Mouse (Mus musculus) hindbrain, embryonic 10.5 days (tissue): ENCODE results near the gene Ripor1. TPM values are rescaled to one million over a fixed set of nuclear protein-coding genes. Genes with fewer than 3 reads are reported as not detected.

ENCODE experiments used
- DNase-seq: peaks from one replicate; pipeline ENCODE4 v3.0.0-alpha.2; 2017; ENCODE audit warnings: low spot score
- H3K27ac ChIP-seq: fragments of 300-500 bp; sonication (generic); 2 replicates; pipeline ENCODE4 v1.5.1; 2016; ENCODE audit warnings: mild to moderate bottlenecking, moderate library complexity
- H3K27me3 ChIP-seq: fragments of 300-500 bp; sonication (generic); 2 replicates; pipeline ENCODE4 v1.6.1; 2016; ENCODE audit warnings: mild to moderate bottlenecking; ENCODE audit not compliant: poor library complexity, insufficient read depth, severe bottlenecking
- H3K36me3 ChIP-seq: fragments of 300-500 bp; sonication (generic); 2 replicates; pipeline ENCODE4 v1.6.1; 2016; ENCODE audit warnings: mild to moderate bottlenecking, moderate library complexity
- H3K4me1 ChIP-seq: fragments of 300-500 bp; sonication (generic); replicated peaks from 2 replicates; pipeline ENCODE4 v1.6.1; 2016; ENCODE audit warnings: mild to moderate bottlenecking
- H3K4me3 ChIP-seq: fragments of 300-500 bp; sonication (generic); 2 replicates; pipeline ENCODE4 v1.5.1; 2016; ENCODE audit warnings: mild to moderate bottlenecking, moderate library complexity
- H3K9me3 ChIP-seq: fragments of 300-500 bp; sonication (generic); 2 replicates; pipeline ENCODE4 v1.6.1; 2016; ENCODE audit warnings: mild to moderate bottlenecking, moderate library complexity
- WGBS: fragments of 180-500 bp; shearing (Covaris S2); methylation state at CpG from one replicate; pipeline ENCODE4 v1.1.7; 2016; 5-methylcytosine and 5-hydroxymethylcytosine counted together
- polyA plus RNA-seq: library from polyadenylated mRNA; unstranded; fragments of >200 nt; fragmentation: Nextera tagmentation; extraction: Ambion mirVana; gene quantifications from 2 replicates; pipeline ENCODE4 v1.2.1, GENCODE M21; 2016

Ripor1 gene
- polyA plus RNA-seq, 1 experiment from 2014 or later = 23.7 TPM

DNA sequence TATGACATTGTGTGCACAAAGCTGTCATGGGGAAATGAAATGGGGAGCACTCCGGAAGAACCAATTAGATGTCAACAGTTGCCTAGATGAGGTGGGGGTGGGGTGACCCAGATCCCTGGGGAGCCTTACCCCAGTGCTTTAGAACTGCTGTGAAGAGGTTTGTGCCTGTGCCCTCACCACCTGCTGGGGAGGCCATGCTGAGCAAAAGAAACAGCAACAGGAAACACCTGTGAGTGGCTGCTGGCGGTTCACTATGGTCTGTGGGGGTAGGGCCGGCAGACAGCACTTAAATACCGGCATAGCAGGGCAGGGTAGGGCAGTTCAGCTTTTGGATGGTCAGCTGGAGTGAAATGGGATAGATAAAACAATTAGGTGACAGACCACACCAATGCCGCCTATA lies 18.1 kb downstream of the Ripor1 start:
- Histone ChIP-seq H3K9me3 (no peaks in the 10 kb centered on the region), H3K27ac (peak overlapping the region; percentile 59; the same call in 1 of the 2 replicates), H3K4me1 (peaks cover 37% of the 10 kb centered on the region), H3K27me3 (no peaks in the 10 kb centered on the region), H3K4me3 (peak overlapping the region; percentile 7; the same call in 1 of the 2 replicates), H3K36me3 (peaks cover 52% of the 10 kb centered on the region)
- no peak for DNase-seq
- 26% methylated on average over 5 of the region's 5 CpGs for WGBS

DNA sequence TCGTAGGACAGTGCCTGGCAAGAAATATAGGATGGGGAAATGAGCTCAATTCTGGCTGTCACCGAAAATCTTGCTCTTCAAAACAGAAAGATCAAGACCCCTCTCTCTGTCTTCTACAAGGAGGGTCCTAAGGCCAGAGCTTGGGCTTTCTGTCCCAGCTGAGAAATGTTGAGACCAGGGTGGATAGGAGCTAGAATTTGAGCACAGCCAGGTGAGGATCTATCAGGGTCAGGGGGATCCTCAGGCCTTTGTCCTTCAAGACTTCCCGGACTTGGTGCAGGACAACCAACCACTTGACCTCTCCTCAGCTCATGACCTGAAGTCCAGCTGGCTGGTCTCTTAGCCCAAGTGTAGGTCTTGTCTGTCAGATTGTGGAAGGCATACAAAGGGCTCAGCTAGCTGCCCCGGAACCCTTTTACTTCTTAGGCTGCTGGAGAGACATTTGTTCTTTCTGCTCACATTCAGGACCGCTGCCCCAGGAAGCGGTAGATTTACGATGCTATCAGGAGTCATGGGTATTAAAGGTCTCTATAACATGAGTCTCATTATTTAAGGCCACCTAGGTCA lies 18.7 kb downstream of the Ripor1 start:
- peaks cover 45% of the 10 kb centered on the region for H3K36me3 ChIP-seq
- H3K27ac ChIP-seq = peak overlapping the region; percentile 59; the same call in 1 of the 2 replicates
- WGBS = 61% methylated on average over 7 of the region's 7 CpGs
- H3K4me1 ChIP-seq = peaks cover 37% of the 10 kb centered on the region
- no peak overlapping the region for H3K4me3 ChIP-seq
- no peak for DNase-seq
- no peaks in the 10 kb centered on the region for H3K27me3 ChIP-seq
- H3K9me3 ChIP-seq = no peaks in the 10 kb centered on the region

DNA sequence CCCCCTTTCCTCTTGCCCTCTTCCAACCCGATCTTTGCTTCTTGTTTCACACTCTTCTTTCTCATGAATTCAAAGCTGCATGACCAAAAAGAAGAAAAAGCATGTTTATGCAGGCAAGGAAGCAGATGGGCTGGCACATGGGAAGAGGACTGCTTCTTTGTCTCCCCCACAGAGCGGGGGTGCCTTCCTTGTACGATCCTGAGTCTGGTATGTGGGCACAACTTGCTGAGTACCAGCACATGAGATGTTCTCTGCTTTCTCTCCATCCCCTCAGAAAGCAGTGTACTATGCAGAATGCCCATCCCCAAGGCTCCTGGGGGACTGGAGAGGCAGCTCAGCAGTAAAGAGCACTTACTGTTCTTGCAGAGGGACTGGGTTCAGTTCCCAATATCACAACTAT lies 19.3 kb downstream of the Ripor1 start:
- H3K27me3 ChIP-seq = no peaks in the 10 kb centered on the region
- H3K27ac ChIP-seq = peak overlapping the region; percentile 2; the same call in 1 of the 2 replicates
- no peak for DNase-seq
- no peak overlapping the region for H3K4me3 ChIP-seq
- no peaks in the 10 kb centered on the region for H3K9me3 ChIP-seq
- H3K4me1 ChIP-seq = peaks cover 37% of the 10 kb centered on the region
- WGBS = 61% methylated on average over 3 of the region's 3 CpGs
- peaks cover 39% of the 10 kb centered on the region for H3K36me3 ChIP-seq

DNA sequence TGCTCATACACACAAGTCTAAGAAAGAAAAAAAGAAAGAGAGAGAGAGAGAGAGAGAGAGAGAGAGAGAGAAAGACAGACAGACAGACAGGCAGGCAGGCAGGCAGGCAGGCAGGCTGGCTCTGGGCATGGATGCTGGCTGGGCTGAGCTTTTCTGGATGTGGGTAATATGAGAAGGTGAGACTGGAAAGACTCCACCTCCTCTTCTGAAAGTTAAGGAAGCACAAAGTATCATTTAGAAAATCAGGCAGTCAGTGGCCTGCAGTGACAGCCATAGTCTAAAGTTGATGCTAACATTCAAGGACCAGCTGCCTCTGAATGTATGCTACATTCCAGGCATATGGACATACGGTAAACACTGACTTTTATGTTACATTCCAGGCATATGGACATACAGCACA lies 19.8 kb downstream of the Ripor1 start:
- Histone ChIP-seq H3K9me3 (no peaks in the 10 kb centered on the region), H3K36me3 (peaks cover 35% of the 10 kb centered on the region), H3K4me3 (no peak overlapping the region), H3K4me1 (peaks cover 37% of the 10 kb centered on the region), H3K27ac (peak overlapping the region; percentile 2; the same call in 1 of the 2 replicates), H3K27me3 (no peaks in the 10 kb centered on the region)
- 84% methylated on average over 1 of the region's 1 CpGs for WGBS
- no peak for DNase-seq

DNA sequence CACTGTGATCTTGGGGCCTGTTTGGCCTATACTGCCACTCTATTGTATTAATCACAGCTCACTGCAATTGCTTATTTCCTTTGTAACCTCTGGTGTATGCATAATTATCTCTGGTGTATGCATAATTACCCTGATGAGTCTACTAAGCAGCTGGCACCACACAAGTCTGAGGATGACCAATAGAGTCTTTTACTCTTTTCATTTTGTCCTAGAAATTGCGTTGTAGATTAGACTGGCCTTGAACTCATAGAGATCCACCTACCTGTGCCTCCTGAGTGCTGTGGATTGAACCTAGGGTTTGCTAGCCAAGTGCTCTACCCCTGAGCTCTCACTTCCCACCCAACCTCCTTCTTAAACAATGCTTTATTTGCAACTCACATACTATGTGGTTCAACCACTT lies 21.0 kb downstream of the Ripor1 start:
- H3K27ac ChIP-seq = no peak overlapping the region

DNA sequence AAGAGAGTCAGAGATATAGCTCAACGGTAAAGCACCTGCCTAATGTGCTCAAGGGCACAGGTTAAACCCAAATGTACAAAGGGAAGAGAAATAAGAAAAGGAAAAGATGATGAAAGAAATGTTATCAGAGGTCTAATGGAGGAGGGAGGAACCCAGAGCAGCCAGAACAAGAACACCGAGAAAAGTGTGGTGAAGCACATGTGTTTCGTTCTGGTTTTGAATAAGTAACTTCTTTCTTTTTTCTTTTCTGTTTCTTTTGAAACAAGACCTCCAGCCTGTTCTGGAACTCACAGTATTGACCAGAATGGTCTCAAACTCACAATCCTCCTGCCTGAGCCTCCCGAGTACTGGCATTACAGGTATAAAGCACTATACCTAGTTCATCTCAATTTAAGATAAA lies 24.3 kb downstream of the Ripor1 start:
- H3K4me3 ChIP-seq = no peak overlapping the region
- no peaks in the 10 kb centered on the region for H3K27me3 ChIP-seq
- H3K9me3 ChIP-seq = no peaks in the 10 kb centered on the region
- DNase-seq = no peak
- 95% methylated on average over 4 of the region's 4 CpGs for WGBS
- peaks cover 11% of the 10 kb centered on the region for H3K4me1 ChIP-seq
- H3K36me3 ChIP-seq = peaks cover 3% of the 10 kb centered on the region
- H3K27ac ChIP-seq = no peak overlapping the region

More for the DNA sequence above, 21.0 kb downstream of the Ripor1 start:
- Histone ChIP-seq H3K4me3 (no peak overlapping the region), H3K9me3 (no peaks in the 10 kb centered on the region), H3K4me1 (peaks cover 37% of the 10 kb centered on the region), H3K36me3 (peaks cover 22% of the 10 kb centered on the region), H3K27me3 (no peaks in the 10 kb centered on the region)
- 93% methylated on average over 1 of the region's 1 CpGs for WGBS
- no peak for DNase-seq

DNA sequence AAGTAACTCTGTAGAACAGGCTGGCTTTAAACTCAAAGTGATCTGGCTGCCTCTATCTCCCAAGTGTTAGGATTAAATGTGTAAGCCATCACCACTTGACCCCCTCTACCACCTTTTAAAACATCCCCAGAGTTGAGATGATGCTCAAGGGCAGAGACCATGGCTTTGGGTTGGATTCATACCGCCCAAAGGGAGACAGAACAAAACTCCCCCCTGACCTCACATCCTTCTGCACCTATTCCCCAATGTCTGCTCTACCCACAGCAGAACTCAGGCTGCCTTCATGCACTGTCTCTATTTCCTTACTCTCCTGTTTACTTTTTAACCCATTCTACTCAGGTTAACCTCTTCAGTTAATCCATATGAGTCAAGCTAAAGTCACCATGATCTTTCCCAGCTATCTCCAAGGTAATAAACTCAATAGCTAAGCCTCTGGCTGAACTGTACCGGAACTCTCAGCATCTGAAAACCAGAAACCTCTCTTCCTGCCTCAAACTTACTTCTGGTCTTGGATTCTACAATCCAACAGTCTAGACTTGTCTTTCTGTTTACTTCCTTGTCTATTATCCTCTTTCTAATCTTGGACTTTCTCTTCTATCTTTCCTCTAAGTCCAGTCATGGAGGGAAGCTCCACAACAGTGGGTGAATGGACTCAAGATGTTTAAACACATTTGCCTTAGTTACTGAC lies 29.9 kb downstream of the Ripor1 start:
- H3K4me3 ChIP-seq = peak overlapping the region; percentile 72
- no peaks in the 10 kb centered on the region for H3K27me3 ChIP-seq
- WGBS = 88% methylated on average over 2 of the region's 2 CpGs
- peak overlapping the region; percentile 100; the same call in 1 of the 2 replicates for H3K27ac ChIP-seq
- DNase-seq = no peak
- H3K4me1 ChIP-seq = peaks cover 33% of the 10 kb centered on the region
- no peaks in the 10 kb centered on the region for H3K9me3 ChIP-seq
- peaks cover 11% of the 10 kb centered on the region for H3K36me3 ChIP-seq

DNA sequence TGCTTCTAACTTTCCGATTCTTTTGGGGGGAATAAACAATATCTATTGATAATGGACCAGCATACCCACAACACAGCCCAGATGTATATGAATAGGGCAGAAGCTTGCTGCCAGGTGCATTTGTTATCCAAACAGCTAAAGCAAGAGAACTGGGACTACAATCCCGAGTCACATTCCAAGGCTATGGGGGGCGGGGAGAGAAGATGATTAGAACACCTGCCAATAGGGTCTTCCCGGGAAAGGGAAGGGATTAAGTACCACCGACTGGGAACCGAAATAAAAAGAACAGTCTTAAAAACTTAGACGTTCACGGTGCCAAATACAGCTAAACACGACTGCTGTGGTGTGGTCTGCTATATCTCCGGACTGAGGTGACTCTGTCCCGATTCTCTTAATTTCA lies 30.4 kb downstream of the Ripor1 start:
- H3K4me1 ChIP-seq = peaks cover 33% of the 10 kb centered on the region
- H3K27me3 ChIP-seq = no peaks in the 10 kb centered on the region
- H3K36me3 ChIP-seq = peaks cover 11% of the 10 kb centered on the region
- no peaks in the 10 kb centered on the region for H3K9me3 ChIP-seq
- peak overlapping the region; percentile 100 for H3K27ac ChIP-seq
- peak overlapping the region; percentile 72 for H3K4me3 ChIP-seq
- no peak for DNase-seq
- 3% methylated on average over 11 of the region's 11 CpGs for WGBS

DNA sequence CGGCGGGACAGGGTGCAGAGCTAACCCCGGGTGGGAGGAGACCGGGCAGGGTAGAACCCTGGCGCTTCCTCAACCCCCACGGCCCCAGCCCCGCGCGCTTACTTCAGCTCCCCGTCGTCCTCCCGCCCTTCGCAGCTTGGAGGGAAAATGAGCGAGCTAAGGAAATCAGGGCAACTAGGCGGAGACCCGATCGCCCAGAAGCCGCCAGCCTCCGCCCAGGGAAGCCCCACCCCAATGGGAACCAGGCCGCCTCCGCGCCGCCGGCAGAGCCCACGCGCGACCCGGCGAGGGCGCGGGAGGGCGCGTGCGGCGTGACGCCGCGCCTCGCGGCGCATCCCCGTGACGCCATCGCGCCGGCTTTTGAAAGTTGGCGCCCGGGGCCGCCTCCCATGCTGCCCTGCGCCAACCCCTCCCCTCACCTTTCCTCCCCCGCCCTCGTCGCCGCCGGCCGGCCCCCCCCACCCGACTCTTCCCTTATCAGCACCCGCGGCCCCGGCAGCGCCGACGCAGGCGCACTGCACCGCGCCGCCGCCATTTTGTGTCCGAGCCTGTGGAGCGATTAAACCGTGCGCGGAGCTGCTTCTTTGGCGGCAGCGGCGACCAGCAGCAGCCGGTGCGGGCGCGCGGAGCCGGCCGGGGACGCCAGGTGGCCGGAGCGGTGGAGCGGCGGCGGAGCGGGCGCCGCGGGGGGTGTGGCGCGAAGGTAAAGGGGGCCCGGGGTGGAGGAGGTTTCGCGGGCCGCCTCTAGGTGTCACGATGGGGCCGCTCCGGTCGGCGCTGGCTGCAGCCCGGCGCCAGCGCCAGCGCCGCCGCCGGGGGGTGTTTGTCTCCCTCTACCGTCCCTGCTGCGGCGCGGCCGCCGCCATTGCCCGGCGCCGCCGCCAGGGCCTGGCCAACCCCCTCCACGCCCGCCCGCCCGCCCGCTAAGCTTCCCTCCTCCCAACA lies 31.2 kb downstream of the Ripor1 start, which contains the start of gene Ctcf:
Ctcf (plus strand) TSS at position 551 of the 945 bp plus-strand sequence.
- peak within 1 kb of the TSS; percentile 72 for H3K4me3 ChIP-seq
- under 1% methylated on average over 97 of the region's 126 CpGs for WGBS
- H3K27ac ChIP-seq = peak within 1 kb of the TSS; percentile 100
- H3K36me3 ChIP-seq = peaks cover 11% of the 10 kb centered on the region
- no peaks in the 10 kb centered on the region for H3K9me3 ChIP-seq
- H3K27me3 ChIP-seq = no peaks in the 10 kb centered on the region
- H3K4me1 ChIP-seq = peaks cover 33% of the 10 kb centered on the region
- peak; percentile 96 for DNase-seq

DNA sequence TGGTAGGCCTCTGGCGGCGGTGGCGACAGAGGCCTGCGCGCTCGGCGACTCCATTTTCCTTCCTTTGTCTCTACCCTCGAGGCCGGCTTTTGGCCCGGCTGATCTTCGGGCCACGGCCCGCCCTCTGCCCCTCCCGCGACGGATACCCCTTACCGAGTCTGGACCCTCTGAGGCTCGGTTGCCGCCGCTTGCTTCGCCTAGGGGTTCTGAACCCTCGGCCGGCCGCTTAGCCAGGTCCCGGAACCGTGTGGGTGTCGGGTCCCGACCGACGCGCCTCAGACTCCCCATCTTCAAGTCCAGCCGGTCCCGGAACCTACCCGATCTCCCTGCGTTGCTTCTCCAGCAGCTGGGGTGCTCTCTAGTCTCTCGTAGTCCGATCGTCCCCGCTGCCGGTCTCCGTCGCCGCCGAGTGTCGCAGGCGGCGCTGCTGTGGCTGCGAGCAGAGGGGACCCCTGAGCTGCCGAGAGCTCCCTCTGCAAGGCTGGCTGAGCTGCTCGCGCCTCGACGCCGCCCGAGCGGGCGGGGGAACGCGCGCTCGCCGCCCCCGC lies 32.0 kb downstream of the Ripor1 start, which contains the start of gene Agrp:
Agrp (minus strand) TSS at position 431 of the 548 bp plus-strand sequence.
- peak within 1 kb of the TSS; percentile 100 for H3K27ac ChIP-seq
- no peak for DNase-seq

DNA sequence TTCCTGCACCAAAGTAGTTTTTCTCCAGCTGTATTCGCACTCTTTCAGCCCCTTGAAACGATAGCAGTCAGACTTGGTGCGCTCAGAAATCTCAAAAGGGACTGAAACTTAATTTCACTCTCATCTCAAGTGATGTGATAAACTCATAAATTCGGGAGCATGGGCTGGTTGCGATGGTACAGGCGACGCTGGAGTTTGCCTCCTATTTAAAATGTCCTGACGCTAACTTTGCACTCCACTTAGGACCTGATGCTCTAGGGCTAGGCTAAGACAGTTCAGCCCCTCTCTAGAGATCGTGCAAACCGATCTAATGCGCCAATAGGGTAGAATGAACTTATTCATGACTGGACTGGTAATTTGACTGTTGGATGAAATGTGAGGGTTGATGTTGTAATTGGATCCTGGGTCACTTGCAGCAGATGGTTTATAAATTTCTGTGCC lies 32.6 kb downstream of the Ripor1 start:
- Histone ChIP-seq H3K36me3 (peaks cover 13% of the 10 kb centered on the region), H3K4me1 (peaks cover 33% of the 10 kb centered on the region), H3K27ac (peak overlapping the region; percentile 100), H3K4me3 (peak overlapping the region; percentile 72), H3K9me3 (no peaks in the 10 kb centered on the region), H3K27me3 (no peaks in the 10 kb centered on the region)
- DNase-seq = no peak
- WGBS = under 1% methylated on average over 11 of the region's 11 CpGs

More for the DNA sequence above, 32.0 kb downstream of the Ripor1 start, which contains the start of gene Agrp:
- no peaks in the 10 kb centered on the region for H3K27me3 ChIP-seq
- peaks cover 11% of the 10 kb centered on the region for H3K36me3 ChIP-seq
- under 1% methylated on average over 61 of the region's 63 CpGs for WGBS
- peaks cover 33% of the 10 kb centered on the region for H3K4me1 ChIP-seq
- H3K4me3 ChIP-seq = peak within 1 kb of the TSS; percentile 72
- no peaks in the 10 kb centered on the region for H3K9me3 ChIP-seq

DNA sequence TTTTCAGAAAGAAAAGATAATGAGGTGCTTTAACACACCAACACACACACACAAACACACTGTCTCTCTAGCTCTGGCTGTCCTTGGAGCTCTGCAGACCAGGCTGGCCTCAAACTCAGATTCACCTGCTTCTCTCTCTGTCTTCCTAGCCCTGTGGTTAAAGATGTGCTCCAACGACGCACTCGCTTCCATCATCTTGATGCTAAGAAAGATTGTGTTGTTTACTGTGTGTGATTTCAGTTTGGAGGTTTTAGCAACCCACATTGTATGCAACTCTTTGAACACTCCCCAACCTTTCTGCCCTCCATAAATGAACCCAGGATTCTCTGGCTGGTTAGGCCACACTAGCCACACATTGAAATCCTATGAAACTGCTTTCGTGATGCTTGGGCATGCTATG lies 33.5 kb downstream of the Ripor1 start:
- H3K9me3 ChIP-seq = no peaks in the 10 kb centered on the region
- DNase-seq = no peak
- 0 out of 2 replicates have a peak overlapping the region, but pooled peaks have one; percentile 100 for H3K27ac ChIP-seq
- H3K27me3 ChIP-seq = no peaks in the 10 kb centered on the region
- 90% methylated on average over 4 of the region's 4 CpGs for WGBS
- peaks cover 18% of the 10 kb centered on the region for H3K36me3 ChIP-seq
- H3K4me1 ChIP-seq = peaks cover 33% of the 10 kb centered on the region
- H3K4me3 ChIP-seq = peak overlapping the region; percentile 72
